Mouse (Mus musculus): ENCODE data around the gene Prap1.

Prap1 gene

DNA sequence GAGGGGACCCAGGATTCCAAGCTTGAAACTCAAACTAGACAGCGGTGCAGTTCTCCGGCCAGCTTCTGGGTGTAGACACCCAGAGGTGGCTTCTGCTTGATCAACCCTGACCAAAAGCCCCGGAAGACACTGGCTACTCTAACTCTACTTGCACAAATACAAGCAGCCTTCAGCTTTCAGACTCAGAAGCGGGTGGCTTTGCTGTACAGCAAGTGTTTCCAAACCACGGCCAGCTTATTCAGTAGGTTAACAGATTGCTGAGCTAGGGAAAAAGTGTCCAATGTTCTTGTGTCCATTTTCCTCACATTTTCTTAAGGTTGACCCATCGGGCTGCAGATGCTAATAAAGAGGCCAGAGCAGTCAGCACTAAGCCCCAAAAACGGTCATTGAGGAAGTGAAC lies 34.7 kb upstream of the Prap1 start:
- Histone ChIP-seq H3K36me3 (ENCODE audit: insufficient read depth, low read length) (no peaks in the 10 kb centered on the region), H3K4me3 (replicated peaks; ENCODE audit: low read length) (peak overlapping the region; percentile 73), H3K27me3 (ENCODE audit: insufficient read depth, low read length) (peaks cover 93% of the 10 kb centered on the region), H3K9me3 (ENCODE audit: low read length) (0 out of 2 replicates have a peak, but pooled peaks cover 5% of the 10 kb centered on the region), H3K4me1 (replicated peaks; ENCODE audit: low read depth, low read length) (peaks cover 68% of the 10 kb centered on the region)
- TF ChIP-seq POU5F1 (IDR thresholded peaks at IDR 0.05; ENCODE audit: borderline replicate concordance, low read length) (no peak), CTCF (conservative IDR thresholded peaks at IDR 0.05; ENCODE audit: low read length) (no peak), NANOG (IDR thresholded peaks at IDR 0.05; ENCODE audit: borderline replicate concordance, low read length) (no peak)

DNA sequence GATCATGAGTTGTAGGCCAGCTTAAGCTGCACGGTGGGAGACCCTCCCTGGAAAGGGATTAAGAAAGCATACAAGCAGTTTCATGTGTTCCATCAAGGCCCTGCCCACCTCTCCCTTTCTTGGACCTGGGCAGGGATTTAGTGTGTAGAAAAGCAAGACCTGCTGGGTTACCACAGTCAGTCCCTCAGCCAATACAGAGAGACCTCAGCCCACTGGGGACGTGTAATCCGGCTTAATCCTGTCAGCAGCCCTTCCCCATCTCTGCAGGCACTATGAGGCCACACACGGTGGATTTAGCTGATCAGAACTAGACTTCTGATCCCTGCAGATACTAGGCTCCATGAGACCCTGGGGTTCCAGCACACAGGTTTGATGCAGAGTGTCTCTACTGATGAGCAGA lies 33.6 kb upstream of the Prap1 start:
- TF ChIP-seq POU5F1 (IDR thresholded peaks at IDR 0.05; ENCODE audit: borderline replicate concordance, low read length) (no peak), NANOG (IDR thresholded peaks at IDR 0.05; ENCODE audit: borderline replicate concordance, low read length) (no peak), CTCF (conservative IDR thresholded peaks at IDR 0.05; ENCODE audit: low read length) (no peak)
- no peak overlapping the region for H3K4me3 ChIP-seq (replicated peaks; ENCODE audit: low read length)
- peaks cover 68% of the 10 kb centered on the region for H3K4me1 ChIP-seq (replicated peaks; ENCODE audit: low read depth, low read length)
- H3K36me3 ChIP-seq (ENCODE audit: insufficient read depth, low read length), result no peaks in the 10 kb centered on the region
- 0 out of 2 replicates have a peak, but pooled peaks cover 5% of the 10 kb centered on the region for H3K9me3 ChIP-seq (ENCODE audit: low read length)
- H3K27me3 ChIP-seq (ENCODE audit: insufficient read depth, low read length), result peaks cover 95% of the 10 kb centered on the region

GRCm38 (mm10) chr7:140060936-140061831 lies 32.0 kb upstream of the Prap1 start:
- Histone ChIP-seq H3K4me3 (replicated peaks; ENCODE audit: low read length) (peak overlapping the region; percentile 85), H3K27me3 (ENCODE audit: insufficient read depth, low read length) (peaks cover 95% of the 10 kb centered on the region), H3K9me3 (ENCODE audit: low read length) (no peaks in the 10 kb centered on the region), H3K4me1 (replicated peaks; ENCODE audit: low read depth, low read length) (peaks cover 65% of the 10 kb centered on the region), H3K36me3 (ENCODE audit: insufficient read depth, low read length) (no peaks in the 10 kb centered on the region)
- no peak for TF ChIP-seq CTCF (conservative IDR thresholded peaks at IDR 0.05; ENCODE audit: low read length)
- peak; percentile 99 for TF ChIP-seq POU5F1 (IDR thresholded peaks at IDR 0.05; ENCODE audit: borderline replicate concordance, low read length)
- TF ChIP-seq NANOG (IDR thresholded peaks at IDR 0.05; ENCODE audit: borderline replicate concordance, low read length), result no peak

- no peak for TF ChIP-seq POU5F1 (IDR thresholded peaks at IDR 0.05; ENCODE audit: borderline replicate concordance, low read length)
- TF ChIP-seq CTCF (conservative IDR thresholded peaks at IDR 0.05; ENCODE audit: low read length), result no peak
- no peak for TF ChIP-seq NANOG (IDR thresholded peaks at IDR 0.05; ENCODE audit: borderline replicate concordance, low read length)
- Histone ChIP-seq H3K36me3 (ENCODE audit: insufficient read depth, low read length) (no peaks in the 10 kb centered on the region), H3K27me3 (ENCODE audit: insufficient read depth, low read length) (peaks cover 92% of the 10 kb centered on the region), H3K4me1 (replicated peaks; ENCODE audit: low read depth, low read length) (peaks cover 59% of the 10 kb centered on the region), H3K9me3 (ENCODE audit: low read length) (no peaks in the 10 kb centered on the region), H3K4me3 (replicated peaks; ENCODE audit: low read length) (peak overlapping the region; percentile 85)
Measured at GRCm38 (mm10) chr7:140061832-140062130, 31.4 kb upstream of the Prap1 start.

- Histone ChIP-seq H3K27me3 (ENCODE audit: insufficient read depth, low read length) (peaks cover 86% of the 10 kb centered on the region), H3K36me3 (ENCODE audit: insufficient read depth, low read length) (no peaks in the 10 kb centered on the region), H3K4me3 (replicated peaks; ENCODE audit: low read length) (peak overlapping the region; percentile 85; the same call in 1 of the 2 replicates), H3K9me3 (ENCODE audit: low read length) (no peaks in the 10 kb centered on the region), H3K4me1 (replicated peaks; ENCODE audit: low read depth, low read length) (peaks cover 54% of the 10 kb centered on the region)
- TF ChIP-seq NANOG (IDR thresholded peaks at IDR 0.05; ENCODE audit: borderline replicate concordance, low read length), result no peak
- peak; percentile 30 for TF ChIP-seq CTCF (conservative IDR thresholded peaks at IDR 0.05; ENCODE audit: low read length)
Measured at GRCm38 (mm10) chr7:140062307-140062706, 30.9 kb upstream of the Prap1 start.

GRCm38 (mm10) chr7:140063092-140063491 lies 30.1 kb upstream of the Prap1 start:
- Histone ChIP-seq H3K27me3 (ENCODE audit: insufficient read depth, low read length) (peaks cover 81% of the 10 kb centered on the region), H3K9me3 (ENCODE audit: low read length) (no peaks in the 10 kb centered on the region), H3K36me3 (ENCODE audit: insufficient read depth, low read length) (no peaks in the 10 kb centered on the region), H3K4me3 (replicated peaks; ENCODE audit: low read length) (no peak overlapping the region), H3K4me1 (replicated peaks; ENCODE audit: low read depth, low read length) (peaks cover 47% of the 10 kb centered on the region)
- TF ChIP-seq POU5F1 (IDR thresholded peaks at IDR 0.05; ENCODE audit: borderline replicate concordance, low read length) (no peak), CTCF (conservative IDR thresholded peaks at IDR 0.05; ENCODE audit: low read length) (peak; percentile 70), NANOG (IDR thresholded peaks at IDR 0.05; ENCODE audit: borderline replicate concordance, low read length) (no peak)

DNA sequence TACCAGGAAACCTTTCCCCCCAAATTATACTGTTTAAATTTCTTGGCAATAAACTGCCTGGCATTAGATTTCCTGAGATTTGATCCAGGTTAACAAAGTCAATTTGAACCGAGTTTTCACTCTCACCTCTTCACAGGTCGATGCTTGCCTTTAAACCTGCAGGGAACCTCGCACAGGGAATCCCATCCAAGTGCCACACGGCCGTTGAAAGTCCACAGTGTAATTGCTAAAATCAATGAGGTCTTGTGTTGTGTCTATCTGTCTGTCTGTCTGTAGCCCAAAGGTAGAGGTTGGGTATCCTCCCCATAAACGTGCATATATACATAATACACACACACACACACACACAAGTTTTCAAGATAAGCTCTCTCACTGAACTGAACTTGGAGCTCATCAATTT lies 25.8 kb upstream of the Prap1 start:
- Histone ChIP-seq H3K27me3 (ENCODE audit: insufficient read depth, low read length) (peaks cover 72% of the 10 kb centered on the region), H3K36me3 (ENCODE audit: insufficient read depth, low read length) (no peaks in the 10 kb centered on the region), H3K9me3 (ENCODE audit: low read length) (no peaks in the 10 kb centered on the region), H3K4me1 (replicated peaks; ENCODE audit: low read depth, low read length) (peaks cover 22% of the 10 kb centered on the region; the same call in 1 of the 2 replicates), H3K4me3 (replicated peaks; ENCODE audit: low read length) (no peak overlapping the region)
- no peak for TF ChIP-seq POU5F1 (IDR thresholded peaks at IDR 0.05; ENCODE audit: borderline replicate concordance, low read length)
- TF ChIP-seq NANOG (IDR thresholded peaks at IDR 0.05; ENCODE audit: borderline replicate concordance, low read length), result no peak
- no peak for TF ChIP-seq CTCF (conservative IDR thresholded peaks at IDR 0.05; ENCODE audit: low read length)

GRCm38 (mm10) chr7:140070042-140070711 lies 23.0 kb upstream of the Prap1 start:
- Histone ChIP-seq H3K36me3 (ENCODE audit: insufficient read depth, low read length) (no peaks in the 10 kb centered on the region), H3K9me3 (ENCODE audit: low read length) (no peaks in the 10 kb centered on the region)
- no peak for TF ChIP-seq NANOG (IDR thresholded peaks at IDR 0.05; ENCODE audit: borderline replicate concordance, low read length)
- no peak for TF ChIP-seq POU5F1 (IDR thresholded peaks at IDR 0.05; ENCODE audit: borderline replicate concordance, low read length)
- TF ChIP-seq CTCF (conservative IDR thresholded peaks at IDR 0.05; ENCODE audit: low read length), result no peak

More at GRCm38 (mm10) chr7:140070042-140070711, 23.0 kb upstream of the Prap1 start:
- Histone ChIP-seq H3K27me3 (ENCODE audit: insufficient read depth, low read length) (peaks cover 55% of the 10 kb centered on the region), H3K4me1 (replicated peaks; ENCODE audit: low read depth, low read length) (peaks cover 16% of the 10 kb centered on the region; the same call in 1 of the 2 replicates), H3K4me3 (replicated peaks; ENCODE audit: low read length) (peak overlapping the region; percentile 75)
